Mouse (Mus musculus) urinary bladder, postnatal 4 days (tissue): ENCODE results near the gene Psmb11.
"Not testable (repeated sequence)": the region's sequence is repeated elsewhere in the genome, so short reads cannot be mapped to it uniquely, and the experiment has no call there.

Experiments used
- DNase-seq, 2 experiments: peaks; one replicate each; pipeline ENCODE4 v3.0.0; 2021 to 2022; ENCODE audit warnings: low spot score in 2 of 2

The Psmb11 gene

GRCm38 (mm10) chr14:54603038-54603654, 18.1 kb upstream of the Psmb11 start:
- peak; percentile 94 to 96 for DNase-seq

- DNase-seq, result no peak
Measured at GRCm38 (mm10) chr14:54603686-54604085, 17.5 kb upstream of the Psmb11 start.

GRCm38 (mm10) chr14:54605752-54606321, 15.4 kb upstream of the Psmb11 start, which contains the start of gene 4931414P19Rik:
Gene 4931414P19Rik (minus strand): TSS chr14:54605993.
- DNase-seq, result peak; percentile 76 to 86

- DNase-seq, result no peak
Measured at GRCm38 (mm10) chr14:54607226-54607625, 14.0 kb upstream of the Psmb11 start.

GRCm38 (mm10) chr14:54609245-54609644, 12.0 kb upstream of the Psmb11 start:
- DNase-seq, result no peak

- DNase-seq, result no peak
Measured at GRCm38 (mm10) chr14:54609962-54610361, 11.3 kb upstream of the Psmb11 start.

- no peak for DNase-seq
Measured at GRCm38 (mm10) chr14:54610648-54611047, 10.6 kb upstream of the Psmb11 start.

GRCm38 (mm10) chr14:54614130-54614529, 7.1 kb upstream of the Psmb11 start:
- DNase-seq, result not testable (repeated sequence)

GRCm38 (mm10) chr14:54616226-54616825, 4.9 kb upstream of the Psmb11 start:
- no peak for DNase-seq

GRCm38 (mm10) chr14:54617152-54617896, 3.9 kb upstream of the Psmb11 start:
- DNase-seq, result no peak

GRCm38 (mm10) chr14:54617897-54618365, 3.3 kb upstream of the Psmb11 start, which contains the start of gene Psmb5:
Gene Psmb5 (minus strand): TSS chr14:54618022.
- DNase-seq, result peak; percentile 82 to 86

- no peak for DNase-seq
Measured at GRCm38 (mm10) chr14:54623334-54623733, 2.1 kb downstream of the Psmb11 start.

- no peak for DNase-seq
Measured at GRCm38 (mm10) chr14:54624976-54625375, 3.7 kb downstream of the Psmb11 start.

GRCm38 (mm10) chr14:54628103-54628502, 6.9 kb downstream of the Psmb11 start:
- no peak for DNase-seq

- no peak for DNase-seq
Measured at GRCm38 (mm10) chr14:54629797-54630196, 8.6 kb downstream of the Psmb11 start.

GRCm38 (mm10) chr14:54630583-54631239, 9.5 kb downstream of the Psmb11 start:
- no peak for DNase-seq

- DNase-seq, result no peak
Measured at GRCm38 (mm10) chr14:54631240-54631599, 10.0 kb downstream of the Psmb11 start.

- no peak for DNase-seq
Measured at GRCm38 (mm10) chr14:54632252-54632651, 11.0 kb downstream of the Psmb11 start.

GRCm38 (mm10) chr14:54634182-54634581, 12.9 kb downstream of the Psmb11 start:
- DNase-seq, result no peak

- DNase-seq, result no peak
Measured at GRCm38 (mm10) chr14:54636954-54637353, 15.7 kb downstream of the Psmb11 start.

GRCm38 (mm10) chr14:54638210-54638609, 17.0 kb downstream of the Psmb11 start:
- DNase-seq, result no peak

- no peak for DNase-seq
Measured at GRCm38 (mm10) chr14:54640121-54640520, 18.9 kb downstream of the Psmb11 start.
